Mouse (Mus musculus): ENCODE data around the gene Scrn2. TPM values are rescaled to one million over a fixed set of nuclear protein-coding genes. Genes with fewer than 3 reads are reported as not detected.

The Scrn2 gene
- polyA plus RNA-seq, 1 experiment: not detected

- TF ChIP-seq CTCF (IDR thresholded peaks at IDR 0.05; ENCODE audit: insufficient read depth, low read depth, low read length) (no peak), POLR2A (IDR thresholded peaks at IDR 0.05; ENCODE audit: insufficient read depth, low read depth, low read length) (no peak)
- Histone ChIP-seq H3K27ac (ENCODE audit: insufficient read depth, low read depth, low read length) (no peak overlapping the region), H3K4me1 (ENCODE audit: control insufficient read depth, insufficient read depth, low read length) (peaks cover 10% of the 10 kb centered on the region), H3K4me3 (ENCODE audit: insufficient read depth, low read depth, low read length) (peak overlapping the region; percentile 87)
- WGBS: 18% methylated on average over 15 of the region's 15 CpGs
These were observed 688 bp downstream of the Scrn2 start for GRCm38 (mm10) chr11:97030426-97030825.

DNA sequence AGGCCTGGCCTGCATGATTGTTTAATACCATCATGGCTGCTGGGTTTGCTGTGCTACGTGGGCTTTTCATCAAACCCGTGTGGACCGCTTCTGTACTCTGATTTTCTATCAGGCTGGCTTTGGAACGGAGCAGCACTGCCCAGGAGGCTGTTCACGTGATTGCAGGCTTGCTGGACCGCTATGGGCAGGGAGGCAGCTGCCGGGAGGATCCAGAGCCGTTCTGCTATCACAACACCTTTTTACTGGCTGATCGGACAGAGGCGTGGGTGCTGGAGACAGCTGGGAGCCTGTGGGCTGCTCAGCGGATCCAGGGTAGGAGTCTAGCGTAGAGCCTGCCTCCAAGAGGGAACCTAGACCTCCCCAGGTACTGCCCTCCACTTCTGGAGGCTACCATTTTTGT, 2.2 kb downstream of the Scrn2 start:
- no peak overlapping the region for H3K4me3 ChIP-seq (ENCODE audit: insufficient read depth, low read depth, low read length)
- 80% methylated on average over 12 of the region's 12 CpGs for WGBS
- no peak for TF ChIP-seq CTCF (IDR thresholded peaks at IDR 0.05; ENCODE audit: insufficient read depth, low read depth, low read length)
- no peak for TF ChIP-seq POLR2A (IDR thresholded peaks at IDR 0.05; ENCODE audit: insufficient read depth, low read depth, low read length)
- no peak overlapping the region for H3K27ac ChIP-seq (ENCODE audit: insufficient read depth, low read depth, low read length)
- peaks cover 5% of the 10 kb centered on the region for H3K4me1 ChIP-seq (ENCODE audit: control insufficient read depth, insufficient read depth, low read length)

DNA sequence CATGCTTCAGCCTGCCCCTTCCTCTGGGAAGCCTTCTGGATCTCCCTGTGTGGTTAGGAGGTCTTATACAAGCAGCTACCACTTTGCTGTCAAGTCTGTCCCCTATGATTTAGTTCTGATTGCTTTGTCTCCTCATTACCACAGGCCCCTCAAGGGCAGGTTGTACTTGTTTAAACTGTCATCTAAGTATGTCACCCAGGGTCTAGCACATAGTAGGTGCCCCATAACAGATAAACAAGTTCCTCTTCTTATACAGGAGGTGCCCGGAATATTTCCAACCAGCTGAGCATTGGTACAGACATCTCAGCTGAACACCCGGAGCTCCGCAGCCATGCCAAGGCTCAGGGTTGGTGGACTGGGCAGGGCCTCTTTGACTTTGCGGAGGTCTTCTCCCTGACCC, 2.8 kb downstream of the Scrn2 start:
- TF ChIP-seq POLR2A (IDR thresholded peaks at IDR 0.05; ENCODE audit: insufficient read depth, low read depth, low read length): no peak
- no peak for TF ChIP-seq CTCF (IDR thresholded peaks at IDR 0.05; ENCODE audit: insufficient read depth, low read depth, low read length)
- peaks cover 5% of the 10 kb centered on the region for H3K4me1 ChIP-seq (ENCODE audit: control insufficient read depth, insufficient read depth, low read length)
- no peak overlapping the region for H3K4me3 ChIP-seq (ENCODE audit: insufficient read depth, low read depth, low read length)
- 95% methylated on average over 4 of the region's 4 CpGs for WGBS
- H3K27ac ChIP-seq (ENCODE audit: insufficient read depth, low read depth, low read length): no peak overlapping the region

DNA sequence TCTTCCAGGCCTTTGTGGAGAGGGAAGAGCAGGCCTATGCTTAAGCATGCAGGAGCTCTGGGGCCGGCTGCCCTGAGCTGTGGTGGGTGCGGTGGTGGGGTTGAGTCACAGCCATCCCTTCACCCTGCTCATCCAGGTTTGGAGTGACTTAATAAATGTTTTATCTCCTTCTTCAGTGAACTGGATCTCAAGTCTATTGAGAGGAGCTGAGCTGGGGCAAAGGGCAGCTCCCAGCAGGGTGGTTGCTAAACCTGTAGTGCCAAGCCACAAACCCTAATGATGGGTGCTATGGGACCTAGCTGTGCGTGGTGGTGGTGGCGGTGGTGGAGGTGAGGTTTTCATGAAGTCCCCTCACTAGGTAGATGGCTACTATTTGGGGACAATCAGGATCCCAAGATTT, 4.0 kb downstream of the Scrn2 start:
- Histone ChIP-seq H3K4me1 (ENCODE audit: control insufficient read depth, insufficient read depth, low read length) (peaks cover 5% of the 10 kb centered on the region), H3K27ac (ENCODE audit: insufficient read depth, low read depth, low read length) (no peak overlapping the region), H3K4me3 (ENCODE audit: insufficient read depth, low read depth, low read length) (no peak overlapping the region)
- TF ChIP-seq CTCF (IDR thresholded peaks at IDR 0.05; ENCODE audit: insufficient read depth, low read depth, low read length) (no peak), POLR2A (IDR thresholded peaks at IDR 0.05; ENCODE audit: insufficient read depth, low read depth, low read length) (no peak)
- whole genome bisulfite sequencing: 96% methylated on average over 4 of the region's 4 CpGs

DNA sequence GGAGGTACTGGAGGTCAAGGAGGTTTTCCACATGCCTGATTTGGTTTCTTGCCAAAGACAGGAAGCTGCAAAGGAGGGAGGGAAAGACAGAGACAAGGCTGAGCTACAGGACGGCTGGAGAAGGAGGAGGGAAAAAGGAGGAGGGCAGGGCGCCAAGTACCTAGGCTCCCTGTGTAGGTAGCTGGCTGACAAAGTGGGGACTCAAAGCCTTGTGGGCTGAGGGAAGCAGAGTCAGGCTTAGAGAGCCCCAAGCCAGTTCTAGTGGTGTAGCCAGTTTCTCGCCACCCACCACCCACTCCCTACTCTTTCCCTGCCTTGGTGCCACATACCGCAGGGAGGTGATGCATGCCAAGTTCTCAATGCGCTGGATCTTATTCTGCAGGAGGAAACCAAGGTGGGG, 6.4 kb downstream of the Scrn2 start:
- Histone ChIP-seq H3K4me1 (ENCODE audit: control insufficient read depth, insufficient read depth, low read length) (peaks cover 4% of the 10 kb centered on the region; the same call in 1 of the 2 replicates), H3K4me3 (ENCODE audit: insufficient read depth, low read depth, low read length) (no peak overlapping the region), H3K27ac (ENCODE audit: insufficient read depth, low read depth, low read length) (no peak overlapping the region)
- WGBS: 68% methylated on average over 5 of the region's 5 CpGs
- TF ChIP-seq CTCF (IDR thresholded peaks at IDR 0.05; ENCODE audit: insufficient read depth, low read depth, low read length) (no peak), POLR2A (IDR thresholded peaks at IDR 0.05; ENCODE audit: insufficient read depth, low read depth, low read length) (no peak)

DNA sequence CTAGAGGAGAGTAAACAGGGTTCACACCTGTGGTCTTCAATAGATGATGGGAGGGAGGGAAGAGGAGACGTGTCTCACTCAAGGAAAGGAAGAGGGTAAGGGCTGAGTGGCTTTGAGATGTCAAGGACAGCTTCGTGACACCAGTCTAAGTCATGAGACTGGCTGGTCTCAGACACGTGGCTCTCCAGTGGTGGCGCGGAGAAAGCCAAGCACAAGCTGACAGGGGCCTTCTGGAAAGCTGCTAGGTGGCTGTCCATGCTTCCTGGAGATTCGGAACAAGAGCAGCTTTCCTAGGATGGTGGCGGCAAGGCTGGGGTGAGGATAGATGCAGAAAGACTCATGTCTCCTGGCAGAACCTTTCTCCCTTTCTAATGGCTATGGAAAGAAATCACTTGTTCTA, 9.1 kb downstream of the Scrn2 start:
- no peak overlapping the region for H3K27ac ChIP-seq (ENCODE audit: insufficient read depth, low read depth, low read length)
- 70% methylated on average over 7 of the region's 7 CpGs for WGBS
- TF ChIP-seq CTCF (IDR thresholded peaks at IDR 0.05; ENCODE audit: insufficient read depth, low read depth, low read length): no peak
- TF ChIP-seq POLR2A (IDR thresholded peaks at IDR 0.05; ENCODE audit: insufficient read depth, low read depth, low read length): no peak
- H3K4me3 ChIP-seq (ENCODE audit: insufficient read depth, low read depth, low read length): no peak overlapping the region
- peaks cover 4% of the 10 kb centered on the region; the same call in 1 of the 2 replicates for H3K4me1 ChIP-seq (ENCODE audit: control insufficient read depth, insufficient read depth, low read length)

- Histone ChIP-seq H3K27ac (ENCODE audit: insufficient read depth, low read depth, low read length) (no peak overlapping the region), H3K4me1 (ENCODE audit: control insufficient read depth, insufficient read depth, low read length) (peaks cover 11% of the 10 kb centered on the region), H3K4me3 (ENCODE audit: insufficient read depth, low read depth, low read length) (peak overlapping the region; percentile 45; the same call in 1 of the 2 replicates)
- TF ChIP-seq CTCF (IDR thresholded peaks at IDR 0.05; ENCODE audit: insufficient read depth, low read depth, low read length) (no peak), POLR2A (IDR thresholded peaks at IDR 0.05; ENCODE audit: insufficient read depth, low read depth, low read length) (no peak)
- WGBS: 46% methylated on average over 12 of the region's 12 CpGs
These were observed 10.7 kb downstream of the Scrn2 start for GRCm38 (mm10) chr11:97040301-97041021.

- WGBS: under 1% methylated on average over 48 of the region's 48 CpGs
- peaks cover 11% of the 10 kb centered on the region for H3K4me1 ChIP-seq (ENCODE audit: control insufficient read depth, insufficient read depth, low read length)
- TF ChIP-seq CTCF (IDR thresholded peaks at IDR 0.05; ENCODE audit: insufficient read depth, low read depth, low read length) (no peak), POLR2A (IDR thresholded peaks at IDR 0.05; ENCODE audit: insufficient read depth, low read depth, low read length) (peak; percentile 50; the same call in 1 of the 2 replicates)
- no peak within 1 kb of the TSS for H3K27ac ChIP-seq (ENCODE audit: insufficient read depth, low read depth, low read length)
- H3K4me3 ChIP-seq (ENCODE audit: insufficient read depth, low read depth, low read length): peak within 1 kb of the TSS; percentile 57
These were observed 11.5 kb downstream of the Scrn2 start, which contains the start of the genes Lrrc46 and Mrpl10 for GRCm38 (mm10) chr11:97041022-97041899. Gene Lrrc46 (minus strand): TSS chr11:97041407. Gene Mrpl10 (plus strand): TSS chr11:97041560.

- WGBS: 53% methylated on average over 8 of the region's 8 CpGs
These were observed 15.2 kb downstream of the Scrn2 start for GRCm38 (mm10) chr11:97044902-97045301.

More at GRCm38 (mm10) chr11:97044902-97045301, 15.2 kb downstream of the Scrn2 start:
- H3K4me1 ChIP-seq (ENCODE audit: control insufficient read depth, insufficient read depth, low read length): peaks cover 11% of the 10 kb centered on the region
- no peak overlapping the region for H3K4me3 ChIP-seq (ENCODE audit: insufficient read depth, low read depth, low read length)
- no peak overlapping the region for H3K27ac ChIP-seq (ENCODE audit: insufficient read depth, low read depth, low read length)
- no peak for TF ChIP-seq POLR2A (IDR thresholded peaks at IDR 0.05; ENCODE audit: insufficient read depth, low read depth, low read length)
- TF ChIP-seq CTCF (IDR thresholded peaks at IDR 0.05; ENCODE audit: insufficient read depth, low read depth, low read length): no peak

Data from olfactory bulb, adult 2 months (tissue).